Mouse (Mus musculus) liver, embryonic 12.5 days (tissue): Measurements from ENCODE around the gene Tnks2. TPM values are rescaled to one million over a fixed set of nuclear protein-coding genes. Genes with fewer than 3 reads are reported as not detected.
"Not testable (repeated sequence)": the region's sequence is repeated elsewhere in the genome, so short reads cannot be mapped to it uniquely, and the experiment has no call there.

Experiments used
- ATAC-seq: fragments of 200-750 bp; cut with Nextera tagmentation; 2 replicates; pipeline ENCODE4 v1.8.0; 2017; ENCODE audit warnings: moderate number of reproducible peaks, mild to moderate bottlenecking, moderate library complexity
- H3K27ac ChIP-seq: fragments of 300-500 bp; sonication (generic); 2 replicates; pipeline ENCODE4 v1.5.1; 2016; ENCODE audit warnings: mild to moderate bottlenecking
- H3K27me3 ChIP-seq: fragments of 300-500 bp; sonication (generic); replicated peaks from 2 replicates; pipeline ENCODE4 v1.6.1; 2016; ENCODE audit warnings: mild to moderate bottlenecking, moderate library complexity
- H3K36me3 ChIP-seq: fragments of 300-500 bp; sonication (generic); 2 replicates; pipeline ENCODE4 v1.6.1; 2016; ENCODE audit warnings: mild to moderate bottlenecking, moderate library complexity
- H3K4me1 ChIP-seq: fragments of 300-500 bp; sonication (generic); 2 replicates; pipeline ENCODE4 v1.6.1; 2016
- H3K4me2 ChIP-seq: fragments of 300-500 bp; sonication (generic); 2 replicates; pipeline ENCODE4 v1.6.1; 2016; ENCODE audit warnings: mild to moderate bottlenecking, moderate library complexity
- H3K4me3 ChIP-seq: fragments of 300-500 bp; sonication (generic); 2 replicates; pipeline ENCODE4 v1.5.1; 2016; ENCODE audit warnings: mild to moderate bottlenecking, moderate library complexity
- H3K9ac ChIP-seq: fragments of 300-500 bp; sonication (generic); 2 replicates; pipeline ENCODE4 v1.6.1; 2016; ENCODE audit warnings: mild to moderate bottlenecking, moderate library complexity
- H3K9me3 ChIP-seq: fragments of 300-500 bp; sonication (generic); replicated peaks from 2 replicates; pipeline ENCODE4 v1.6.1; 2016; ENCODE audit warnings: mild to moderate bottlenecking, moderate library complexity
- WGBS: fragments of 180-500 bp; shearing (Covaris S2); methylation state at CpG from one replicate; pipeline ENCODE4 v1.1.7; 2016; ENCODE audit not compliant: insufficient replicate concordance; 5-methylcytosine and 5-hydroxymethylcytosine counted together
- polyA plus RNA-seq: library from polyadenylated mRNA; unstranded; fragments of >200 nt; fragmentation: Nextera tagmentation; extraction: Ambion mirVana; gene quantifications from 2 replicates; pipeline ENCODE4 v1.2.1, GENCODE M21; 2016

Tnks2 gene
- polyA plus RNA-seq, 1 experiment from 2014 or later, result 34.5 TPM

- 69% methylated on average over 3 of the region's 3 CpGs for WGBS
- not testable (repeated sequence) for H3K4me1 ChIP-seq, ATAC-seq, H3K9me3 ChIP-seq, H3K4me2 ChIP-seq, H3K27ac ChIP-seq, H3K9ac ChIP-seq, H3K4me3 ChIP-seq, H3K27me3 ChIP-seq
- peaks cover 84% of the 10 kb centered on the region for H3K36me3 ChIP-seq
Measured at GRCm38 (mm10) chr19:36868675-36869074, 34.6 kb downstream of the Tnks2 start.

DNA sequence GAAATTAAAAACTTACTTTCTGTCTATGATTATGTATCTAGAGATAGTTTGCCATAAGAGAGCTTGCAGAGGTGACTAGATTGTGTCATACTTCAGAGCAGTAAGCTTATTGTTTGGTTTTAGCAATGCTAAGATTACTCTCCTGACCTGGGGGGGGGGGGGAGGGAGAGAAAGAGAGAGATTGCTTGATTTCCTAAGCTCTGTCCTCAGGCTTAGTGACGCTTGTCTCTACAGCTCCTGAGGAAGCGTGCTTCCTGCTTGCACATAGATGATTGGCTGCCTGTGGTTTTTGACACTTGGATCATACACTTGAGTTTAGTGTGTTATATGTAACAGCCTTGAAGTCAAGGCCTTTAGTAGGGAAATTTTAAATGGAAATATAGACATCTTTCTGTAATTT lies 40.6 kb downstream of the Tnks2 start:
- ATAC-seq, result no peak
- H3K4me3 ChIP-seq, result no peak overlapping the region
- no peak overlapping the region for H3K4me2 ChIP-seq
- H3K36me3 ChIP-seq, result peaks cover 84% of the 10 kb centered on the region
- no peak overlapping the region for H3K27ac ChIP-seq
- 69% methylated on average over 2 of the region's 2 CpGs for WGBS
- H3K27me3 ChIP-seq, result no peaks in the 10 kb centered on the region
- no peaks in the 10 kb centered on the region for H3K4me1 ChIP-seq
- H3K9me3 ChIP-seq, result no peaks in the 10 kb centered on the region
- H3K9ac ChIP-seq, result no peak overlapping the region

DNA sequence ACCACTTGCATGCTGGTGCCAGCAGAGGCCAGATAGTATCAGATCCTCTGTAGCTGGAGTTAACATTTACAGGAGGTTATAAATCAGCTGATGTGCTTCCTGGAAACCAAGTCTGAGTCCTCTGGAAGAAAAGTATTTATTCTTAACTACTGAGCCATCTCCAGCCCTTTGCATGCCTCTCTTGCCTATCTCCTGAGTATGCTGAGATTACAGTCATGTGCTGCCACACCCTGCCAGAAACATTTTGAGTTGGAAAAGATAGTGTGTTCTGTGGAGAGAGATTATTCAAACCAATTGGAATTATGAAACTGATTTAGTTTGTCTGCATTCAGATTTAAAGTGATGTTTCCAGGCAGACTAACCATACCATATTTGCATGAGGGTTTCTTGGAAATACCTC lies 43.3 kb downstream of the Tnks2 start:
- ATAC-seq, result no peak
- H3K4me1 ChIP-seq, result no peaks in the 10 kb centered on the region
- H3K4me2 ChIP-seq, result no peak overlapping the region
- no peak overlapping the region for H3K27ac ChIP-seq
- H3K9me3 ChIP-seq, result no peaks in the 10 kb centered on the region
- no peaks in the 10 kb centered on the region for H3K27me3 ChIP-seq
- peaks cover 92% of the 10 kb centered on the region for H3K36me3 ChIP-seq
- H3K4me3 ChIP-seq, result no peak overlapping the region
- no peak overlapping the region for H3K9ac ChIP-seq

- Histone ChIP-seq H3K9ac (no peak overlapping the region), H3K9me3 (no peaks in the 10 kb centered on the region), H3K4me1 (no peaks in the 10 kb centered on the region), H3K27ac (no peak overlapping the region), H3K4me2 (no peak overlapping the region), H3K27me3 (no peaks in the 10 kb centered on the region), H3K4me3 (no peak overlapping the region), H3K36me3 (peaks cover 94% of the 10 kb centered on the region)
- 79% methylated on average over 11 of the region's 11 CpGs for WGBS
- ATAC-seq, result no peak
Measured at GRCm38 (mm10) chr19:36878743-36879495, 44.9 kb downstream of the Tnks2 start.

DNA sequence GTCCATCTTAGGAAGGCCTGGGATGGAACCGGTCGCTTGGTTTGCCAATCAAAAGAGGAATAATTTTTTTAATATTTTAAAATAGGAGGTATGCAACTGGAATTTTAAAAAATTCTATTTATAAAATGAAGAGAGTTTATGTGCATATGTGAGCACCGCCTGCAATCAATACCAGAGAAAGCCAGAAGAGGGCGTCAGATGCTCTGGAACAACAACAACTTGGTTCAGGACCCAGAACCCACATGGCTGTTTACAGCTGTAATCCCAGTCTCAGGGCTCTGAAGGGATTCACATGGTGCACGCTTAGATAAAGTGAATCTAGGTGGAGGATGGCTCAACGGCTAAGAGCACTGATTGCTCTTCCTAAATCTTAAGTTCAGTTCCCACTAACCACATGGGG lies 49.1 kb downstream of the Tnks2 start:
- H3K4me1 ChIP-seq, result no peaks in the 10 kb centered on the region
- H3K4me3 ChIP-seq, result no peak overlapping the region
- H3K36me3 ChIP-seq, result peaks cover 97% of the 10 kb centered on the region
- WGBS, result 72% methylated on average over 6 of the region's 6 CpGs
- H3K27ac ChIP-seq, result no peak overlapping the region
- H3K27me3 ChIP-seq, result no peaks in the 10 kb centered on the region
- no peaks in the 10 kb centered on the region for H3K9me3 ChIP-seq
- H3K4me2 ChIP-seq, result no peak overlapping the region
- H3K9ac ChIP-seq, result no peak overlapping the region
- ATAC-seq, result peak; percentile 40; the same call in 1 of the 2 replicates

GRCm38 (mm10) chr19:36886316-36886715 lies 52.3 kb downstream of the Tnks2 start:
- H3K9me3 ChIP-seq, result no peaks in the 10 kb centered on the region
- no peak overlapping the region for H3K4me3 ChIP-seq
- H3K27ac ChIP-seq, result no peak overlapping the region
- H3K9ac ChIP-seq, result no peak overlapping the region
- no peak overlapping the region for H3K4me2 ChIP-seq
- H3K36me3 ChIP-seq, result peaks cover 98% of the 10 kb centered on the region
- H3K27me3 ChIP-seq, result no peaks in the 10 kb centered on the region
- no peak for ATAC-seq
- no peaks in the 10 kb centered on the region for H3K4me1 ChIP-seq
- WGBS, result 91% methylated on average over 2 of the region's 2 CpGs

GRCm38 (mm10) chr19:36887706-36888105 lies 53.7 kb downstream of the Tnks2 start:
- no peak overlapping the region for H3K4me3 ChIP-seq
- no peaks in the 10 kb centered on the region for H3K4me1 ChIP-seq
- H3K27me3 ChIP-seq, result no peaks in the 10 kb centered on the region
- H3K27ac ChIP-seq, result no peak overlapping the region
- ATAC-seq, result no peak
- WGBS, result 80% methylated on average over 3 of the region's 3 CpGs
- no peak overlapping the region for H3K4me2 ChIP-seq
- no peak overlapping the region for H3K9ac ChIP-seq
- H3K36me3 ChIP-seq, result peaks cover 95% of the 10 kb centered on the region
- no peaks in the 10 kb centered on the region for H3K9me3 ChIP-seq

DNA sequence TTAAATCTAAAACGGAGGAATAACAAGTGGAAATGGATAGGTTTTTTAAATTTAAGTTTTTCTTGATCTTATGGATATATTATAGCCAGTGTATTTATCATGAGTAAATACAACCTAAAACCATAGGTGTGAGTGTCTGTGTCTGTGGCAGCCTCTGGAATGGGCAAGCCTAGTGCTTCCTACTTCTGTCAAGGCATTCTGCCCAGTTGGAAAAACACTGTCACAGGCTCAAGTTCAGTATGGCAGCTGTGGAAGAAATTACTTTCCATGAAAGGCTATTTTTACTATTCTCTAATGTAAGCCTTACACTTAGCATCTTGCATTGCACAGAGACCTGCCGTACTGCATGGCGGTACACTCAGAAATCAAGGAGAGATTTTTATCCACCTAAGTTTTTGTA lies 57.7 kb downstream of the Tnks2 start:
- Histone ChIP-seq H3K9me3 (no peaks in the 10 kb centered on the region), H3K9ac (no peak overlapping the region), H3K36me3 (peaks cover 71% of the 10 kb centered on the region), H3K27ac (no peak overlapping the region), H3K4me2 (no peak overlapping the region), H3K4me1 (no peaks in the 10 kb centered on the region), H3K27me3 (no peaks in the 10 kb centered on the region), H3K4me3 (no peak overlapping the region)
- WGBS, result 90% methylated on average over 3 of the region's 3 CpGs
- ATAC-seq, result no peak

GRCm38 (mm10) chr19:36896791-36897569 lies 62.9 kb downstream of the Tnks2 start:
- Histone ChIP-seq H3K9me3 (no peaks in the 10 kb centered on the region), H3K27ac (no peak overlapping the region), H3K4me3 (no peak overlapping the region), H3K27me3 (no peaks in the 10 kb centered on the region), H3K4me1 (no peaks in the 10 kb centered on the region), H3K4me2 (no peak overlapping the region), H3K9ac (no peak overlapping the region), H3K36me3 (peaks cover 20% of the 10 kb centered on the region)
- WGBS, result 47% methylated on average over 10 of the region's 10 CpGs
- ATAC-seq, result no peak

DNA sequence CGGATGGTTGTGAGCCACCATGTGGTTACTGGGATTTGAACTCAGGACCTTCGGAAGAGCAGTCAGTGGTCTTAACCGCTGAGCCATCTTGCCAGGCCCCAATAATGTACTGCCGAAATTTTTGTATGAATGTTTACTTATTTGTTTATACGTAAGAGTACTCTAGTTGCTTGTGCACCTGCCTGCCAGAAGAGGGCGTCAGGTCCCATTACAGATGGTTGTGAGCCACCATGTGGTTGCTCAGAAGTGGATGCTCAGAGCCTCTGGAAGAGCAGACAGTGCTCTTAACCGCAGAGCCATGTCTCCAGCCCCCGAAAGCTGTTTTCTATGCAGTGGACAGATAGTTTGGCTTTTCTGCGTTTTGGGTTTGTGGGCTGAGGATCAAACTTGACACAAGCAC lies 63.7 kb downstream of the Tnks2 start:
- ATAC-seq, result no peak
- Histone ChIP-seq H3K27ac (no peak overlapping the region), H3K4me1 (no peaks in the 10 kb centered on the region), H3K4me2 (no peak overlapping the region), H3K36me3 (peaks cover 15% of the 10 kb centered on the region), H3K9ac (no peak overlapping the region), H3K9me3 (no peaks in the 10 kb centered on the region), H3K27me3 (0 out of 2 replicates have a peak, but pooled peaks cover 5% of the 10 kb centered on the region), H3K4me3 (no peak overlapping the region)
- WGBS, result 44% methylated on average over 9 of the region's 9 CpGs

DNA sequence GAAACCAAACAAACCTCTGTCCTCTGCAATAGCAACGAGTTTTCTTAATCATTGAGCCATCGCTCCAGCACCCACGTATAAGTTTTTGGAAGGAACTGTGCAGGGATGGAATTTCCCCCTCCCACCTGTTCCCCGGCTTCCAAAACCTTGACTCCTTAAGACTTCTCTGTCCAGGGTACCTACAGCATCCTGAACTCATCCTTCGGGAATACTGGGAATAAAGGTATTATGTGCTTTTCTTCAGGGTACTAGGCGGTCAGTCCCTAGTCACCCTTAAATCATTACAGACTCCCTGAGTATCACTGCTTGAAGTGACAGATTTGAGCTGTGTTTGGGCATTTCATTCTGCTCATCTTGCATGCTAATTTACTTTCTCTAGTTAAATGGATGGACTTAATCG lies 69.3 kb downstream of the Tnks2 start:
- Histone ChIP-seq H3K4me3 (no peak overlapping the region), H3K4me2 (peak overlapping the region; percentile 85; the same call in 1 of the 2 replicates), H3K27ac (no peak overlapping the region), H3K9me3 (no peaks in the 10 kb centered on the region), H3K9ac (no peak overlapping the region), H3K4me1 (peaks cover 15% of the 10 kb centered on the region), H3K36me3 (no peaks in the 10 kb centered on the region), H3K27me3 (peaks cover 27% of the 10 kb centered on the region)
- no peak for ATAC-seq
- 50% methylated on average over 7 of the region's 7 CpGs for WGBS

DNA sequence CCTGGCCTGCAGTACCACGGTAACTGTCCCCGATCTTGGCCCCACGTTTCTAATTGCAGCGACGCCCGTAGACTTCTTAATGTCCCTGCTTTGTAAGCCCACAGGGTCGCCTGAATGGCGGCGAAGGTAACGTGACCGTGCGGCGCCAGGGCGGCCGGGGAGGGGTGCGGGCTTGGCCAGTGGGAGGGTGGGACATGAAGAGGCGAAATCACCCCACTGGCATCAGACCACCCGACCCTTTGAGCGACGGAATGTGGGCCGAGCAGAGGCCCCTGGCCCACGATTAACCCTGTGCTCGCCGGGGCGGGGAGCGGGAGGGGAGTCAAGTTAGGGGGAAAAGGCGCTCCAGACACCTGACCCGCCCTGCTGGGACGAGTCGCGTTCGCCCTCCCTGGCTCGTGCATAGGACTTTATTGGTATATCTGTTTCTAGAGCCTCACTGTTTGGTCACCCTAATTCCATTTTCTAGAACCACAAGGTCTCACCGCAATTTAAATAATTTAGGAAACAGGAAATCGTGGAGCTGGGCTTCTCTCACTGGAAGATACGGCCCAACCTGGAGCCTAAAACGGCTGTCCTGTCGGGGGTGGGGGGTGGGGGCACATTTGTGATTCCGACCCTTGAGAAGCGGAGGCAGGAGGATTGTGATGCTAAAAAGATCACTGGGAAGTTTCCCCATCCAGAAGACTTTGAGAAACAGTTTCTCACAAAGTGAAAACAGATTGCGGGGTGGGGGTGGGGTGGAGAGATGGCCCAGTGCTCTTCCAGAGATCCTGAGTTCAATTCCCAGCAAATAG lies 70.4 kb downstream of the Tnks2 start:
- ATAC-seq, result peak; percentile 52
- H3K27me3 ChIP-seq, result peaks cover 27% of the 10 kb centered on the region
- H3K4me1 ChIP-seq, result peaks cover 15% of the 10 kb centered on the region
- H3K4me2 ChIP-seq, result peak overlapping the region; percentile 85
- WGBS, result 3% methylated on average over 41 of the region's 41 CpGs
- no peaks in the 10 kb centered on the region for H3K9me3 ChIP-seq
- H3K36me3 ChIP-seq, result no peaks in the 10 kb centered on the region
- no peak overlapping the region for H3K27ac ChIP-seq
- H3K4me3 ChIP-seq, result peak overlapping the region; percentile 62
- peak overlapping the region; percentile 63 for H3K9ac ChIP-seq
